Mouse (Mus musculus) liver, adult 2 months (tissue): Measurements from ENCODE around the gene Rai14. TPM values are rescaled to one million over a fixed set of nuclear protein-coding genes. Genes with fewer than 3 reads are reported as not detected.

Source experiments
- DNase-seq: peaks from one replicate; pipeline ENCODE4 v3.0.0-alpha.2; 2011; ENCODE audit warnings: low read depth, low spot score; ENCODE audit errors: extremely low read depth
- H3K27ac ChIP-seq: fragments of 200-500 bp; replicated peaks from 2 replicates; pipeline ENCODE4 v1.5.1; 2012; ENCODE audit warnings: low read depth, mild to moderate bottlenecking, control low read depth, inconsistent platforms, low read length; ENCODE audit not compliant: insufficient read depth
- H3K27me3 ChIP-seq: fragments of 200-500 bp; 2 replicates; pipeline ENCODE4 v1.6.1; 2012; ENCODE audit warnings: mild to moderate bottlenecking, moderate library complexity, low read length, inconsistent platforms; ENCODE audit not compliant: control insufficient read depth, insufficient read depth
- H3K36me3 ChIP-seq: fragments of 200-500 bp; 2 replicates; pipeline ENCODE4 v1.6.1; 2012; ENCODE audit warnings: low read length, inconsistent platforms; ENCODE audit not compliant: control insufficient read depth, insufficient read depth
- H3K4me1 ChIP-seq: fragments of 200-500 bp; 2 replicates; pipeline ENCODE4 v1.6.1; 2011; ENCODE audit warnings: low read length; ENCODE audit not compliant: control insufficient read depth, insufficient read depth
- H3K4me3 ChIP-seq: fragments of 200-500 bp; 2 replicates; pipeline ENCODE4 v1.5.1; 2011; ENCODE audit warnings: low read depth, mild to moderate bottlenecking, control low read depth, low read length, moderate library complexity; ENCODE audit not compliant: insufficient read depth
- H3K79me2 ChIP-seq: fragments of 200-500 bp; 2 replicates; pipeline ENCODE4 v1.6.1; 2012; ENCODE audit warnings: inconsistent platforms, mild to moderate bottlenecking, low read length, moderate library complexity; ENCODE audit not compliant: control insufficient read depth, insufficient read depth
- H3K9ac ChIP-seq: fragments of 200-500 bp; 2 replicates; pipeline ENCODE4 v1.6.1; 2012; ENCODE audit warnings: low read depth, mild to moderate bottlenecking, control low read depth, inconsistent platforms, low read length
- CTCF ChIP-seq: fragments of 200-500 bp; IDR thresholded peaks from 2 replicates; pipeline ENCODE4 v1.5.1; 2011; ENCODE audit warnings: low read depth, low read length, control low read depth
- POLR2A ChIP-seq: fragments of 200-500 bp; IDR thresholded peaks from 2 replicates; pipeline ENCODE4 v1.6.1; 2011; ENCODE audit warnings: low read length, control low read depth; ENCODE audit not compliant: insufficient read depth; ENCODE audit errors: extremely low read depth
- WGBS: fragments of 180-500 bp; shearing (Covaris S2); methylation state at CpG from one replicate; pipeline ENCODE4 v1.1.7; 2018; 5-methylcytosine and 5-hydroxymethylcytosine counted together
- polyA plus RNA-seq: library from polyadenylated mRNA; depleted of rRNA; stranded (reverse); fragments of >200 nt; gene quantifications from 2 replicates; pipeline ENCODE4 v1.2.3, GENCODE M21; 2012
- total RNA-seq: library from RNA; depleted of rRNA; stranded (reverse); fragments of >200 nt; gene quantifications from 2 replicates; pipeline ENCODE4 v1.2.3, GENCODE M21; 2014

Rai14 gene
- total and polyA plus RNA-seq, 2 experiments = 3.4 to 12.4 TPM

GRCm38 (mm10) chr15:10611040-10611439 is 103.4 kb downstream of the Rai14 start:
- no peak overlapping the region for H3K27ac ChIP-seq
- no peaks in the 10 kb centered on the region for H3K27me3 ChIP-seq
- no peak for DNase-seq
- no peaks in the 10 kb centered on the region for H3K4me1 ChIP-seq
- peaks cover 13% of the 10 kb centered on the region; the same call in 1 of the 2 replicates for H3K36me3 ChIP-seq
- H3K79me2 ChIP-seq = no peaks in the 10 kb centered on the region; the same call in 1 of the 2 replicates
- TF ChIP-seq POLR2A (no peak), CTCF (no peak)
- WGBS = 93% methylated on average over 9 of the region's 9 CpGs
- H3K4me3 ChIP-seq = no peak overlapping the region
- no peak overlapping the region for H3K9ac ChIP-seq

GRCm38 (mm10) chr15:10609107-10609506 is 105.3 kb downstream of the Rai14 start:
- no peak for DNase-seq
- Histone ChIP-seq H3K4me3 (no peak overlapping the region), H3K79me2 (0 out of 2 replicates have a peak, but pooled peaks cover 4% of the 10 kb centered on the region), H3K27ac (no peak overlapping the region), H3K36me3 (peaks cover 21% of the 10 kb centered on the region), H3K27me3 (no peaks in the 10 kb centered on the region), H3K9ac (no peak overlapping the region), H3K4me1 (no peaks in the 10 kb centered on the region)
- 96% methylated on average over 4 of the region's 4 CpGs for WGBS
- TF ChIP-seq CTCF = no peak

DNA sequence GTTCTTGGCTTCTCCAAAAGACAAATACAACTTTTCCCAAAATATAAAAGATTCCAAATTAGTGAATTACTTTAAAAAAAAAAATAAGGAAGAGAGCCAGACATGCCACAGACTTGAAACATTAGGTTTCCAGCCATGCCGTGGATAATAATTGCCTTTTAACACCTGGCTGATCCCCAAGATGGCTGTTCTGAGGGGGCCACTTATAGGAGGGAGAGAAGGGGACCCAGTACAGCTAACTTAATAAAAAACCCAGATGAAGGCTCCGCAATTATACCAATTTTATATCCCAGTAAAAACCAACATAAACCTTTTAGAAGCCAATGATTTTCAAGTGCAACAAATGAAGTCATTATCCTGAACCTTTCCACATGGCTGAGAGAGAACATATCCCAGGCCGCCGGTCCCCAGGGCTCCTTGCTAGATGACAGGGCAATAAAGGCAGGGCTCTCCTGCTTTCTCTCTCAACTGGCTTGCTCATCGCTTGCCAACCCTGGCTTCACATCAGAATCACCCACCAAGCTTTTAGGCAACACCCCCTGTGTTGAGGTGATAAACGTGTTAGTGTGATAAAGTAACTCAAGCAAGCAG is 105.8 kb downstream of the Rai14 start:
- TF ChIP-seq POLR2A (no peak), CTCF (no peak)

GRCm38 (mm10) chr15:10599413-10599812 is 115.0 kb downstream of the Rai14 start:
- Histone ChIP-seq H3K27ac (no peak overlapping the region), H3K36me3 (peaks cover 17% of the 10 kb centered on the region), H3K9ac (no peak overlapping the region), H3K4me1 (peaks cover 6% of the 10 kb centered on the region), H3K27me3 (no peaks in the 10 kb centered on the region), H3K4me3 (no peak overlapping the region), H3K79me2 (no peaks in the 10 kb centered on the region; the same call in 1 of the 2 replicates)
- no peak for TF ChIP-seq POLR2A
- TF ChIP-seq CTCF = no peak
- WGBS = 88% methylated on average over 7 of the region's 7 CpGs
- DNase-seq = no peak

More for the DNA sequence above, 105.8 kb downstream of the Rai14 start:
- Histone ChIP-seq H3K36me3 (peaks cover 23% of the 10 kb centered on the region), H3K4me1 (no peaks in the 10 kb centered on the region), H3K9ac (no peak overlapping the region), H3K27ac (no peak overlapping the region), H3K4me3 (no peak overlapping the region), H3K27me3 (no peaks in the 10 kb centered on the region), H3K79me2 (0 out of 2 replicates have a peak, but pooled peaks cover 4% of the 10 kb centered on the region)
- WGBS = 96% methylated on average over 6 of the region's 6 CpGs
- no peak for DNase-seq

DNA sequence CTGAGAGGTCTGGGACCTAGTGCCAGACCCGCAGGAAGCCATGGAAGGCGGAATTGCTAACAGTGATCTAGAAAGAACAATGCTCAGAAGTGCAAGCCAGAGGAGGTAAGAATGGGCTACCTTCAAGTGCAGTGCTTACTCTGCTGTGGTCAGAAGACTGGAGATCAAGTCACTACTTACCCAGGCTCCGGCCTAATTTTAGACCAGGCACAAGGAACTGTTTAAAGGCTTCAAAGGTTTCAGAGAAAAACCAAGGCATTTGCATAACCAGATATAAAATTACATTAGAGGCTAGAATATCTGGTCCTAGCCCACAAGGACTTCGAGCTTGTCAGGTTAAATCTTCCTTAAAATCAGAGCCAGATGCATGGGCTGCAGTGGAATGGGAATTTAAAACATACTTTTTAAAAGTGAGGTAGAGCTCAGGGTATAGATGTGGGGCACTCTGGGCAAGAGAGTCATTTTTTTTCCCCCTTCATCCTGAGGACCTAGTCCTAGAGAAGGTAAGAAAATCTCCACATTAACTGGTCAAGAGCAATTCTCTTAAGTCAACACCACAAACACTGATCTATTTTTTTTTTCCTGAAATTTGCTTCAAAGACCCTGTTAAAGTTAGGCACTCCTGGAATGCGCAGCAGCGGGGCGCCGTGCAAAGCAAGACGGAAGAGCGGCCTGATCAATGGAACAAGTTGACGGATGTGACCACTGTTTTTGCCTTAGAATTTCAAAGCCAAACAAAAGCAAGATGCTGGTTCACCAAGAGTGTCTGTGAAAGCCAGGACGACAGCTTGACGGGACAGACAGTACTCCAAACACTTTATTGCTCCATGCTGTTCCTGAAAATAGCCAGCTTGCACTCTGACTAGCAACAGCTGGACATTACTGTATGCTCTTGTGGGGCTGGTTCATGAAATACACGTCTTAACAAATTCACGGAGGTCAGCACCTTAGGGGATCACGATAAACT is 115.9 kb downstream of the Rai14 start:
- H3K27ac ChIP-seq = no peak overlapping the region
- peaks cover 13% of the 10 kb centered on the region for H3K36me3 ChIP-seq
- DNase-seq = no peak
- H3K79me2 ChIP-seq = no peaks in the 10 kb centered on the region; the same call in 1 of the 2 replicates
- TF ChIP-seq CTCF (no peak), POLR2A (no peak)
- no peak overlapping the region for H3K9ac ChIP-seq
- H3K4me3 ChIP-seq = no peak overlapping the region
- WGBS = 91% methylated on average over 16 of the region's 16 CpGs
- no peaks in the 10 kb centered on the region for H3K27me3 ChIP-seq
- peaks cover 6% of the 10 kb centered on the region for H3K4me1 ChIP-seq
